Mouse (Mus musculus) embryo, embryonic 11.5 days (tissue): ENCODE measurements around the gene Olfr1176.

ENCODE experiments used
- DNase-seq: peaks from one replicate; pipeline ENCODE4 v3.0.0-alpha.2; 2012; ENCODE audit warnings: low read depth, low spot score

Olfr1176 gene

DNA sequence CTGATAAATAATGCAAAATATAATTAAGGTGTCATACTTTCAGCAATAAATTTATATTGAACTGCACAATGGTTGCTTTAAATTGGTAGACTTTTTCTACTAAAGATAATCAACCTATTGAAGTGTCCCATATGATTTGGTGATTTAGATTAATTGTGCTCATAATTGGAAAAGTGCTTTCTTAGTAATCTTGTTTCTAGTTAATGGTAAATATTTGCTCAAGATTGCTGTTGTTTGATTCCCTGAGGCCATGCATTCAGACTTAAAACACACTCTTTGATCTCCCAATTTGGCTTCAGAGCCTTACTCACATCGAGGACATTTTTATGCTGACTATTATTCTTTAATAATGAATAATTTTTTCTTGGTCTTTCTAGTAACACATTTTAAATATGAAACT lies at the start of gene Olfr1176:
TSS of gene Olfr1176 (plus strand) at position 301 of the 400 bp plus-strand sequence.
- no peak for DNase-seq

DNA sequence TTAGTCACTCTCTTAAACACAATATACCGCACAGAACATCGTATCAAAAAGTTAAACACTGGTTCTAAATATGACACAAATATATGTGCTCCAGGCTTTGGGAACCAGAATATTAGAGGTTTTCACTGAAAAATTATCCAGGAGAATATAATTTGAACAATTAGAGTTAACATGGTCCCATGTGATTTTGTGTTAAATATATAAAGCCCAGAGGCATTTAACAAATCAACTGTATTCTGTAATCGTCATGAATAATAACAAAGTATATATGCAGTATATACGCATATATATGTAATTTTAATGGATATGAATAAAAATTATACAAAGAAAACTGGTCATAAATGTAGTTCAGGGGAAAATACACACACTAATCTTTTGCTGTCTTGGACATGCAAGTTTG lies 21.5 kb upstream of the Olfr1176 start, which contains the start of gene Olfr1174-ps:
TSS of gene Olfr1174-ps (minus strand) at position 101 of the 400 bp plus-strand sequence.
- no peak for DNase-seq

DNA sequence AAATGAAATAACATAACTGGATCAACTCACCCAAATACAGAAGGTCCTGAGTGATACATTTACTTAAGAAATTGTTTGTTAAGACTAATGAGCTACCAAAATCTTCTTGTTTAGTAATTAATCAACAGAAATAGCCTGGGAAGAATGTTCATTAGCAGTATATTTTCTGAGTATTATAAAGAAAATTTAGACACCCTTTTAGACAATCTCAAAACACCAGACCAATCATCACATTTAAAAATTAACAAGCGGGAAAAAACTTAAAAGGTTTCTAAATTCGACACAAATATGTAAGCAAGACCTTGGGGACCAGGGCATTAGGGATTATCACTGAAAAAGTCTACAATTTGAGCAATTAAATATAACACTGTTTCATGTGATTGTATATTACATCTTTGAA lies 9.4 kb upstream of the Olfr1176 start, which contains the start of gene Olfr1175-ps:
TSS of gene Olfr1175-ps (minus strand) at position 101 of the 400 bp plus-strand sequence.
- no peak for DNase-seq

DNA sequence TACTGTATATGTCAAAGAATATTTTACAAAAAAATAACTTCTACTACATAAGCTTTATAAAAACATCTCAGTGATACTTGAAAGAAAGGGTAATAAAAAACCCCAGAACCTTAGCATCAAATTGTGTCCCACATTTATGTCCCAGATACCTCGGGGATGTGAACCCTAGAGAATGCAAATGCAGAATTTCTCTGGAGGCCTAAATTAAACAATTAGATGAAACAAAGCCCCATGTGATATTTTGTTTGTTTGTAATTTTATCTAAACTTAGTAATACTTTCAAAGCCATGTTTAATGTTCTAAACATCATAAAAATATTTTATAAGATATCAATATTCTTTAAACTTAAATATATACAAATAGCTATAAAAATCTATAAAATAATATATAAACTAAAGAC lies 9.9 kb downstream of the Olfr1176 start, which contains the start of gene Olfr1177-ps:
TSS of gene Olfr1177-ps (minus strand) at position 101 of the 400 bp plus-strand sequence.
- DNase-seq, result no peak

DNA sequence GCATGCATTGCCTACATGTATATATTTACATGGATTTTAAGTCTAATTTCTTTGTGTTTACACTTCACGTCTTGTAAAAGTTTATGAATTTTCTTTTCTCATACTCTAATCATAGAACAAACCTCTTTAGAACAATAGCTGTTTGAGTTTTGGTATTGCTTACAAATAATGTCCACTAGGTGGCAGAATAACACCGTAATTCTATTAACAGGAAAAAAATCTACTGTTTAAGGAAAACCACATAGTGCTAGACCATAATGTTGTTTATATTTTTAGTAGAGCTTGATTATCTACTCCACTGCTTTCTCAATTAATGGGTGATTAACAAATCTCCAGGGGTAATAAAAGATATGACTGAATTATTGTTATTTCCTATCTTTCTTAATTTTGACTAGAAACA lies 19.8 kb downstream of the Olfr1176 start:
- peak; percentile 30 for DNase-seq

DNA sequence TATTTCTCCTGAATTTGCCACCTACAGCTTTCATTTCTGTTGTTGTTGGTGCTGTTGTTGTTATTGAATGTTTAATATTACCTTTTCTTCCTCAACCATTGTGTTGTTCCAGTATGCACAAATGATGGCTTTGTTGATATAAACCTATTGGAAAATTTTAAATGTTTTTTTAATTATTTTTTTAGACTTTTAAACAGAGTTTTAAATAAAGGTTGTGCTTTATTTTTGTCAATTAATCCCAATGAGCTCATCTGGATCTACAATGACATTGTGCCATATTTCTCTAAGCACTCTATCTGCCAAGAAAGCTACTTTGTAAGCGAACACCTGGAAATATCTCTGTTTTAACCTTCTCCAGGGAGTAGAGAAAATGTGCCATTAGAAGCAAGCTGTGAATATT lies 50.2 kb downstream of the Olfr1176 start, which contains the start of gene Olfr1178:
TSS of gene Olfr1178 (plus strand) at position 301 of the 400 bp plus-strand sequence.
- DNase-seq, result no peak
